Mouse (Mus musculus): ENCODE measurements around the gene Arid4a. TPM values are rescaled to one million over a fixed set of nuclear protein-coding genes. Genes with fewer than 3 reads are reported as not detected.
A peak's percentile ranks its signal among the peaks of the same experiment; 100 is the strongest.
"Not testable (repeated sequence)": the region's sequence is repeated elsewhere in the genome, so short reads cannot be mapped to it uniquely, and the experiment has no call there.

Gene Arid4a
- polyA plus RNA-seq, 1 experiment from 2014 or later = 42.9 TPM

DNA sequence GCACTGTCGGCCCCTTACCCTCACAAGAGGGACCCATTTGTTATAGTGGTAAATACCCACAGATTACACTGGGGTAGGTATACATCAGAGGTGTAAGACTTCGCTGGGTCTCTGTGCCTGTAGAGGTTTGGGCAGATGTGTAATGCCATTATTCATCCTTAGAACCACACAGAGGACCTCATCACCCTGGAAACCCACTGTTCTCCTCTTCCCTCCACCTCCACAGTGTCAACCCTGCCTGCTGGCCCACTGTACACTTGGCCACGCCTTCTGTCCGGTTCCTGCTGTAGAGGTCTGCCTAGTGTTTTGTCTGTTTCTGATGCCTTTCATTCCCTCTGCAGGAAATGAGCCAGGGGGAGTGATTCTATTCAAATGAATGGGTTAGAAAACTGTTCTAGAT lies 56.3 kb downstream of the Arid4a start:
- H3K9me3 ChIP-seq = no peaks in the 10 kb centered on the region
- H3K27me3 ChIP-seq = no peaks in the 10 kb centered on the region
- H3K36me3 ChIP-seq = peaks cover 87% of the 10 kb centered on the region
- no peak overlapping the region for H3K4me2 ChIP-seq (replicated peaks)
- no peaks in the 10 kb centered on the region for H3K4me1 ChIP-seq
- 94% methylated on average over 4 of the region's 4 CpGs for WGBS
- H3K27ac ChIP-seq = no peak overlapping the region
- no peak overlapping the region for H3K4me3 ChIP-seq
- no peak overlapping the region for H3K9ac ChIP-seq
- ATAC-seq (ENCODE audit: low FRiP score, low read depth) = no peak

- Histone ChIP-seq H3K4me3 (no peak overlapping the region), H3K27ac (no peak overlapping the region), H3K4me2 (replicated peaks) (no peak overlapping the region), H3K27me3 (no peaks in the 10 kb centered on the region), H3K4me1 (no peaks in the 10 kb centered on the region), H3K9ac (no peak overlapping the region), H3K36me3 (peaks cover 75% of the 10 kb centered on the region), H3K9me3 (no peaks in the 10 kb centered on the region)
- WGBS = 64% methylated on average over 12 of the region's 12 CpGs
- no peak for ATAC-seq (ENCODE audit: low FRiP score, low read depth)
Measured at GRCm38 (mm10) chr12:71073113-71073730, 57.4 kb downstream of the Arid4a start.

DNA sequence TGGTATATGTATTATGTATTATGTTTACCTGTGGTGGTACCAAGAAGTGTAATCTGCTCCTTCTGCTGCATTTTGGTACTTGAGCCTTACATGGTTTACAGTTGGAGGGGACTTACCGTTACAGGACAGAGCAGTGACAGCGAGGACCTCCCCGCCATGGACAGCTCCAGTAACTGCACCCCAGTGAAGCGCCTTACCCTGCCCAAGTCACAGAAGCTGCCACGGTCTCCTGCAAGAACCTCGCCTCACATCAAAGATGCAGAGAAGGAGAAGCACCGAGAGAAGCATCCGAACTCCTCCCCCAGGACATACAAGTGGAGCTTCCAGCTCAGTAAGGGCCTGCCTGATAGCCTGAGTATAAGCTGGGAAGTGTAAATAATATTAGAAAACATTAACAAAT lies 70.5 kb downstream of the Arid4a start:
- H3K9ac ChIP-seq = no peak overlapping the region
- H3K4me2 ChIP-seq (replicated peaks) = no peak overlapping the region
- no peaks in the 10 kb centered on the region for H3K27me3 ChIP-seq
- no peak overlapping the region for H3K27ac ChIP-seq
- no peaks in the 10 kb centered on the region for H3K4me1 ChIP-seq
- no peaks in the 10 kb centered on the region for H3K9me3 ChIP-seq
- WGBS = 91% methylated on average over 8 of the region's 8 CpGs
- no peak for ATAC-seq (ENCODE audit: low FRiP score, low read depth)
- H3K4me3 ChIP-seq = no peak overlapping the region
- peaks cover 26% of the 10 kb centered on the region for H3K36me3 ChIP-seq

DNA sequence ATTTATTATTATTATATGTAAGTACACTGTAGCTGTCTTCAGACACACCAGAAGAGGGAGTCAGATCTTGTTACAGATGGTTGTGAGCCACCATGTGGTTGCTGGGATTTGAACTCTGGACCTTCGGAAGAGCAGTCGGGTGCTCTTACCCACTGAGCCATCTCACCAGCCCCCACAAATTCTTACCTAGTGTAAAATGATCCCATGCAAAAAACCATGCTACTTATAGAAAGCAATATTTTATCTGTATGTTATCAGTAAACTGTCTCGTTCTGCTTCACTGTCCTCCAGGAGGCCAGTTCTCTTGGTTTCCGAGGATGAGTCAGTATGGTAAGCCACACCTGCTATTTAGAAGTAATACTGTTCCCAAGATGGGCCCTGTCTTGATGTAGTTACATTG lies 88.5 kb downstream of the Arid4a start:
- not testable (repeated sequence) for ATAC-seq (ENCODE audit: low FRiP score, low read depth); H3K27ac ChIP-seq; H3K27me3 ChIP-seq; H3K4me1 ChIP-seq; H3K9me3 ChIP-seq; H3K4me3 ChIP-seq; H3K9ac ChIP-seq; H3K4me2 ChIP-seq (replicated peaks); H3K36me3 ChIP-seq
- 93% methylated on average over 4 of the region's 4 CpGs for WGBS

DNA sequence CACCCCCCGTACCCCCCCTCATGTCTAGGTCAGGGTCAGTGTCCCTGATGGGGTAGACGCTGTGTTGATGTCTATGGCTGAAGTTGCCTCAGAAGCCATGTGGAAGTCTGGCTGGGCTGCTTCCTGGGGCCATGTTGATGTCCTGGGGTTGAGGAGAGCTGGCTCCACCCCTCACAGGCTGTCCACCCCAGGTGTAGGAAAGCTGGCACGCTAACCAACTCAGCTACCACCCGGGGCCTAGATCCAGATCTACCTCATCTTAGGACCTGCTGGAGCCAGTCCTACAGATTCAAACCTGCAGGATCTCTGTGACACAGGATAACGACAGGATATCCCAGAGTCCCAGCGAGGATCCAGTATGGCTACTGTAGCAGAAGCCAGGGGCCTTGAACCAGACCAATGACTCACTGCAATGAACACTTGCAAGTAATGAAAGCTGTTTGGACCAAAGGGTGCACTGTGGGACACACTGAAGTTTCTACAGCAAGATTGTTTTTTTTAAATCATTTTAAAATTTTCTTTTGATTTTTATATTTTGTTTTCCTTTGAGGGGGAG lies 91.5 kb downstream of the Arid4a start:
- WGBS = 84% methylated on average over 6 of the region's 6 CpGs
- Histone ChIP-seq H3K27me3 (peaks cover 7% of the 10 kb centered on the region; the same call in 1 of the 2 replicates), H3K4me2 (replicated peaks) (no peak overlapping the region), H3K4me1 (peaks cover 5% of the 10 kb centered on the region; the same call in 1 of the 2 replicates), H3K4me3 (no peak overlapping the region), H3K36me3 (no peaks in the 10 kb centered on the region), H3K9ac (no peak overlapping the region), H3K9me3 (no peaks in the 10 kb centered on the region), H3K27ac (no peak overlapping the region)
- ATAC-seq (ENCODE audit: low FRiP score, low read depth) = no peak

DNA sequence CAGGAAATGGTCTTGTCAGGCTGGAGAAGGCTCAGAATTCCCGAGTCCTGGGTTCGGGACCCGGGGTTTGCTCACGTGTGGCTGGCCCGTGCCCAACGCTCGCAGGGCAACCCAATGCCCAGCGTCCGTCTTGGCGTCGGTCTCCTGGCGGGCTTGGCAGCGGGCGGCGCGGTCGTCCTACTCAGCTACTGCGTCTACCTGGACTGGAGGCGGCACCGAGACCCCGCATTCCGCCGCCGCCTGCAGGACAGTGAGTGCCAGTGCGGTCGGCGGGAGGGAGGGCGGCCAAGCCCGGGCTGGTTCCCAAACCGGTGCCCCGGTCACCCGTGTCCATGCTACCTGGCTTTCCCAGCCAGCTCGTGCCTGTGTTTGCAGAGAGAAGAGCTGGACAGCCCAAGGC lies 95.5 kb downstream of the Arid4a start, which contains the start of gene Tomm20l:
Gene Tomm20l, plus strand, starts transcription at position 98 of the 400 bp plus-strand sequence.
- peaks cover 7% of the 10 kb centered on the region; the same call in 1 of the 2 replicates for H3K27me3 ChIP-seq
- no peak within 1 kb of the TSS for H3K27ac ChIP-seq
- H3K9ac ChIP-seq = peak within 1 kb of the TSS; percentile 31; the same call in 1 of the 2 replicates
- no peaks in the 10 kb centered on the region for H3K36me3 ChIP-seq
- peak within 1 kb of the TSS; percentile 32 for H3K4me3 ChIP-seq
- WGBS = 12% methylated on average over 33 of the region's 33 CpGs
- H3K9me3 ChIP-seq = no peaks in the 10 kb centered on the region
- no peak for ATAC-seq (ENCODE audit: low FRiP score, low read depth)
- H3K4me1 ChIP-seq = peaks cover 13% of the 10 kb centered on the region
- H3K4me2 ChIP-seq (replicated peaks) = peak within 1 kb of the TSS; percentile 64

GRCm38 (mm10) chr12:71113074-71113473 lies 97.3 kb downstream of the Arid4a start:
- Histone ChIP-seq H3K9me3 (no peaks in the 10 kb centered on the region), H3K4me3 (no peak overlapping the region), H3K9ac (no peak overlapping the region), H3K4me1 (peaks cover 13% of the 10 kb centered on the region), H3K27me3 (peaks cover 7% of the 10 kb centered on the region; the same call in 1 of the 2 replicates), H3K27ac (no peak overlapping the region), H3K36me3 (no peaks in the 10 kb centered on the region), H3K4me2 (replicated peaks) (no peak overlapping the region)
- no peak for ATAC-seq (ENCODE audit: low FRiP score, low read depth)
- WGBS = 88% methylated on average over 10 of the region's 10 CpGs

- H3K4me1 ChIP-seq = peaks cover 13% of the 10 kb centered on the region
- WGBS = 31% methylated on average over 12 of the region's 12 CpGs
- H3K27me3 ChIP-seq = peaks cover 7% of the 10 kb centered on the region; the same call in 1 of the 2 replicates
- no peak overlapping the region for H3K4me3 ChIP-seq
- no peaks in the 10 kb centered on the region for H3K9me3 ChIP-seq
- no peak overlapping the region for H3K27ac ChIP-seq
- no peak for ATAC-seq (ENCODE audit: low FRiP score, low read depth)
- no peaks in the 10 kb centered on the region for H3K36me3 ChIP-seq
- H3K4me2 ChIP-seq (replicated peaks) = peak overlapping the region; percentile 40
- no peak overlapping the region for H3K9ac ChIP-seq
Measured at GRCm38 (mm10) chr12:71113675-71114288, 98.0 kb downstream of the Arid4a start.

- Histone ChIP-seq H3K4me1 (peaks cover 10% of the 10 kb centered on the region), H3K9me3 (no peaks in the 10 kb centered on the region), H3K4me2 (replicated peaks) (no peak overlapping the region), H3K9ac (no peak overlapping the region), H3K4me3 (no peak overlapping the region), H3K36me3 (no peaks in the 10 kb centered on the region; the same call in 1 of the 2 replicates), H3K27me3 (peaks cover 7% of the 10 kb centered on the region; the same call in 1 of the 2 replicates), H3K27ac (no peak overlapping the region)
- WGBS = 81% methylated on average over 5 of the region's 5 CpGs
- no peak for ATAC-seq (ENCODE audit: low FRiP score, low read depth)
Measured at GRCm38 (mm10) chr12:71116411-71116810, 100.6 kb downstream of the Arid4a start.

GRCm38 (mm10) chr12:71122731-71123130 lies 106.9 kb downstream of the Arid4a start:
- H3K9me3 ChIP-seq = no peaks in the 10 kb centered on the region
- 93% methylated on average over 10 of the region's 10 CpGs for WGBS
- H3K36me3 ChIP-seq = peaks cover 43% of the 10 kb centered on the region
- no peak overlapping the region for H3K4me2 ChIP-seq (replicated peaks)
- no peak overlapping the region for H3K4me3 ChIP-seq
- H3K27me3 ChIP-seq = no peaks in the 10 kb centered on the region
- no peaks in the 10 kb centered on the region for H3K4me1 ChIP-seq
- no peak for ATAC-seq (ENCODE audit: low FRiP score, low read depth)
- H3K27ac ChIP-seq = no peak overlapping the region
- H3K9ac ChIP-seq = no peak overlapping the region

DNA sequence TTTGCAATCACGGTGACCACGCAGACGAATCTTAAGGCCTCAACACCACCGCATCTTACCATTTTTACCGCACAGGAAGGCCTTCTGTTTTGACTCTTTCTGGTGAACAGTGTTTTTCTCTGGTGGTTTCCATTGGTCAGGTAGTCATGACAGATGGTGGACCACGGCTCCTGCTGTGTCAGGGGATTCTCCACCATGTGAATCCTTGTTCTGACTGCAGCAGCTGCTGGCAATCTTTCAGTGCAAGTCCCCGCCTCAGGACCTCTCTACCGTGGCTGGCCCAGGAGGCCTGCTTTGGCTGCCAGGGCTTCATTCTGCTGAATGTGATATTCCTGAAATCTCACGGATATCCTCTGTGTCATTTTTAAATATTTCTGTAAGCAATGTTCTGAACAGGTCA lies 107.5 kb downstream of the Arid4a start:
- 93% methylated on average over 9 of the region's 9 CpGs for WGBS

DNA sequence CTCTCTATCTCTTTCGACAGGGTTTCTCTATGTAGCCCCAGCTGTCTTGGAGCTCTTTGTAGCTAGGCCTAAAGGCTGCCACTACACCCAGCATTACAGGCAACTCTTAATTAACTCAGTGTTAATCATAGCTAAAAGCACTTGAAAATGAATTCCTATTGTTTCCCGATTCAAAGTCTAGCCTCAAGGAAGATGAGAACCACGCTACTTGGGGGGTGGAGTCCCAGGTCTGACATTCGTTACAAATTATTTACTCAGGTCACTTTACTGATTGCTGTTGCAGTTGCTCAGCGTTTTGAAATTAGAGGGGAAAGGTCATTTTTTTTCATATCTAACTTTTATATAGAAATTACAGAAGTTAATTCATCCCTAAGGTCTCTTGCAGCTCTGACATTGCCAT lies 119.8 kb downstream of the Arid4a start:
- no peak for ATAC-seq (ENCODE audit: low FRiP score, low read depth)
- Histone ChIP-seq H3K9me3 (no peaks in the 10 kb centered on the region), H3K27me3 (no peaks in the 10 kb centered on the region), H3K4me3 (peak overlapping the region; percentile 94), H3K4me1 (peaks cover 29% of the 10 kb centered on the region), H3K27ac (no peak overlapping the region), H3K4me2 (replicated peaks) (peak overlapping the region; percentile 95), H3K9ac (peak overlapping the region; percentile 96), H3K36me3 (peaks cover 27% of the 10 kb centered on the region)
- 30% methylated on average over 5 of the region's 5 CpGs for WGBS

More for the DNA sequence above, 107.5 kb downstream of the Arid4a start:
- Histone ChIP-seq H3K4me3 (no peak overlapping the region), H3K9me3 (no peaks in the 10 kb centered on the region), H3K27ac (no peak overlapping the region), H3K36me3 (peaks cover 43% of the 10 kb centered on the region), H3K27me3 (no peaks in the 10 kb centered on the region), H3K4me1 (no peaks in the 10 kb centered on the region), H3K9ac (no peak overlapping the region), H3K4me2 (replicated peaks) (no peak overlapping the region)
- ATAC-seq (ENCODE audit: low FRiP score, low read depth) = no peak

Measured in limb, embryonic 13.5 days (tissue).